Mouse (Mus musculus): Measurements from ENCODE around the gene Ndufb8. TPM values are rescaled to one million over a fixed set of nuclear protein-coding genes. Genes with fewer than 3 reads are reported as not detected.

Gene Ndufb8
- polyA plus RNA-seq (2012; rRNA removed) = 745 and 800 TPM in 2 replicates

DNA sequence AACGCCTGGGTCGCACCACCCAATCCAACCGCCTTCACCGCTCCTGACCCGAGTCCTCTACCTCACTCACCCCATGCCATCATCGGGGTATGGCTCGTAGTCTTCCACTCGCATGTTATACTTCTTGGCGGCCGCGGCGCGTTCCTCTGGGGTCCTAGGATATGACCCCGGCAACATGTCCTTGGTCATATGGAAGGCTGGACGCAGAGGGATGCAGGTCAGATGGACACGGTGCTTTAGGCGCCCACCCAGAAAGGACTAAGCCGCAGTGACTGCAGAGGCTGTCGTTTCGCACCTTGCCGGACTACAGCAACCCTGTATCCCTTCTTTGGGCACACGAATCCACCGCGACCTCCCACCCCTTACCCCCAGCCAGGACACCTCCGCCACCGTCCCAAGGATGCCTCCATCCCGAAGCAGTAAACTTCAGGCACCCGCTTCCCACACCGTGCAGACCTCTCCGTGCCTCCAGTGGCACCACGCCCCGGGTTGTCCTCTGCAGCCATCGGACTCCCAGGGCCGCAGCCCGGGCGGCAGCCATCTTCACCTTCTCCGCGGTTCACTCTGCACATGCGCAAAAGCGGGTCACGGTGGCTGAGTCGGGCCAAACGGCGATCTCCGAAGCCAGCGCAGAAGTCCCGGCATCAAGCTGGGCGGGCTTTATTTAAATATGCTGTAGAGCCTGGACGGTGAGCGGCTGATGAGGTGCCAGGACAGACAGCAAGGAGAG lies at the start of gene Ndufb8:
Ndufb8 (minus strand) TSS at position 580 of the 730 bp plus-strand sequence.
- DNase-seq (ENCODE audit: low read depth) = no peak

DNA sequence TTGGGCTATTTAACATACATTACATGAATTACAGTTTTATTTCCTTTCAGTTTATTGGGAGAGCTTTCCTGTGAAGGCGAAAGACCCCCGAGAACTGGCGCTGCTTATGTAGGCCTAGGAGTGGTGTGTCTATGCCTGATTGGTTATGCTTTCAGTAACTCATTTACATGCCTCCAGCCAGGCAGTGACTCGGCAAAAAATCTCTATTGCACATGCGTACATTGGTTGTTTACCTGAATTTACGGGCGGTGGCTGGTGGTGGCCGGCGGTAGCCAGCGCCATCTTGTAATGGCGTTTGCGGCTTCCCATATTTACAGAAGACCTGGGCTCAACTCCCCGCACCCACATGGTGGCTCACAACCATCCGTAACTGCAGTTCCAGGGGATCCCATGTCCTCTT lies 38.9 kb upstream of the Ndufb8 start:
- no peak for DNase-seq (ENCODE audit: low read depth)

DNA sequence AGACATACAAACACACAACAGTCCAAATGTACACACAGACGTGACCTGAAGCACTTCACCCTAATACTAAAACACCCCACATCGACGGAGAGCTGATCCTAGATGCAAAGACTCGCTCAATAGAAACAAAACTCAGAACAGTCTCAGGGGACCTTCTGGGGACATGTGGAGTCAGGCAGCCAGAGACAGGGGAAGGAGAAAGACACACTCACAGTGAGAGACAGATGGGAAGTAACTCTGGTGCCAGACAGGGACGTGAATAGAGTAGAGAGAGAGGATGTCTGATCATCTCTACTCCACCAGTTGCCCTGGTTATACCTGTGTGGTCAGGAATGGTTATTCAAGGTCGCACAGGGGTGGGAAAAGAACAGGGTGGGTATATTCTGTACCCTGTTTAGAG lies 36.4 kb upstream of the Ndufb8 start:
- DNase-seq (ENCODE audit: low read depth) = no peak

DNA sequence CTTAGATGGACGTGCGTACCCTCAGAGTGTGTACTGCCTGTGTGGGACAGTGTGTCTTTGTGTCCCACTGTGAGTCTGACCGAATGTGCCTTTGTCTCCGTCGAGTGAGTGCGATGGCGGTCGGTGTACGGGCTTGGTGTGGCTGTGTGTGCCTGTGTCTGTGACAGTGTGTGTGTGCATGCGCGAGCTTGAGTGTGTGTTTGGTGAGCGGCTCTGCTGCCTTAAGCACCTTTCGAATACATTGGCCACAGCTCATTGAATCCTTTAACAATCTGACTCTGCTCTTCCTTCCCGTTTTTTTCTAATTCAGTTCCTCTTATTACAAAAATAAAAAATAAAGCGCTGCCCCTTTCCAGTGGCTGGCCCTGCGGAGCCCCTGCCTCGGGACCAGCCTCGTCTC lies 35.8 kb upstream of the Ndufb8 start:
- no peak for DNase-seq (ENCODE audit: low read depth)

DNA sequence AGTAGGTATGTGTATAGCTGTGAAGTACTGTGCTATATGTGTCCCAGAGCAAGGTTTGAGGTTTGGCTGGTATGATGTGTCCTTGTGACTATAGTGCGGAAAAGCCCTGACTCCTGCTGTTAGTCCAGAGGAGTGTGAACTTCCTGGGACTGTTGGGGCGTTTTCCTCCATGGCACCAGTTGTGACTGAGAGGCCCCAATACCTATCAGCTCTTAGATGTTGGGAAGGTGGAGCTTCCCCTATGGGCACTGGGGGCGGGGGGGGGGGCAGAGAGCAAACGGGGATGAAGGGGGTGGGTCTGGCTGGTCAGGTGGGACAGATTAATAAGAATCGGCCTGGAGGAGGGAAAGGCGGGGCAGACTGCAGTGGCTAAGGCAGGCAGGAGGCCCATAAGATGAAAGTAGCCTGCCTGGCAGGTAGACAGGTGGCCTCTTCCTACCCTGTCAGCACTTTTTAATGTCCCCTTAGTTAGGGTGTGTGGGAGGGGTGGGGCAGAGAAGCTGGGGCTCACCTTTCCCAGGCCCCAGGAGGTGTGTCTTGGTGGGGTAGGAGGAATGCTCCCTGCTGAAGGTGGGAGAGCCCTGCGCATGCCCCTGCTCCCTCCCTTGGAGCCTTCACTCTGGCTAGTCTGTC lies 34.5 kb upstream of the Ndufb8 start:
- DNase-seq (ENCODE audit: low read depth) = no peak

DNA sequence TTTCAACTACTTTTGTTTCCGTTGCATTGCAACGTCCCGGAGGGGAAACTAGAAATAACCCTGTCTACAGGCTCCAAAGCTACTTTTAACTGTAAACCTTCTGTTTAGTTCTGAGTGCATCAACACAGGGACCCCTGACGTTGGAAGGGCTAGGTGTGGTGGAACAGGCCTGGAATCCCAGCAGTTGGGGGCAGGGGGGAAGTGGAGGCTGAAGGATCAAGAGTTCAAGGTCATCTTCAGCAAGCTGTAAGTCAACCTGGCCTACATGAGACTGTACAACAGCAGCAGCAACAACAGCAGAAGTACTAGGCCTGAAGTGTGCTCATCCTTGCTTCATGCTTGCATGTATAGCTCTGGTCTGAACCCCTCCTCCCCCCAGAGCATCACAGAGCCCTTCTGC lies 32.8 kb upstream of the Ndufb8 start:
- no peak for DNase-seq (ENCODE audit: low read depth)

DNA sequence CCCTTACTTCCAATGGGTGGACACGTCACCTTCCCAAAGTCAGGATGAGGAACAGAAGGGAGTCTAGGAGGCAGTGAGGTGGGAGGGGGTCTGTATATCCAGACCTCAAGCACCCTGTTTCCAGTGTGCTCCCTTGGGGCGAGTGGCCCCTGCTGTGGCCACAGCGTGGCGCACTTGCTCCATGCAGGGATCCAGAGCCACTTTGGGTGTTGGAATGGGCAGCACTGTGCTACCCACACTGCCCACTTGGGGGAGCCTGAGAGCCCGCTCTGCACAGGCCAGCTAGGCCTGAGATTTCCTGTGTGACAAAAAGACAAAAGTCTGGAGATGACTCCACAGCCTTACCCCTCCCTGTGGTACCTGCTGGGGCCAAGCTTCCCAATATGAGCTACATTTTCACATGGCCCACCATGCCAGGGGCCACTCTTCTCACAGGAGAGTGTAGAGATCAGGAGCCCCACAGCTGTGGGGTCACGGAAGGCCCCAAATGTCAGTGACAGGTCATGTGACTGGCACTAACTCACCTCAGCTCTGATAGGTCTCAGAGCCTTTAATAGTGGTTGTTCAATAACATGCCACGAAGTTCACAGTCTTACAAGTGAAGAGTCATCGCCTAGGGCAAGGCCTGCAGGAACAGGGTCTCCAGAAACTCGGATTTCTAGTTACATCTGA lies 27.5 kb upstream of the Ndufb8 start:
- no peak for DNase-seq (ENCODE audit: low read depth)

DNA sequence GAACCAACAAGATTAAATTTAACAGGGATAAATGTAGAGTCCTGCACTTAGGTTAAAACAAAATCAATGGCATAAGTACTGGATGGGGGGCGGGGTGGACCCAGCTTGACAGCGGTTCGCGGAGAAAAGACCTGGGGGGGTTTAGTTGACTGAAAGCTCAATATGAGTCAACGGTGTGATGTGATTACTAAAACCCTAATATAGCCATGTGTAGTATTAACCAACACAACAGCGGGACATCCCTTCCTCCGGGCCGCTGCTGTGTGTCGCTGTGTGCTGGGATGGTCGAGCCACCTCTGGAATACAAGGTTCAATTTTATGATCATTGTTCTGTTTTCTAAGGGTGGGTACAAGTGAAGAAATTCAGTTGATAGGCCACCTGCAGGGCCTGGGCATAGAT lies 26.9 kb upstream of the Ndufb8 start:
- DNase-seq (ENCODE audit: low read depth) = no peak

DNA sequence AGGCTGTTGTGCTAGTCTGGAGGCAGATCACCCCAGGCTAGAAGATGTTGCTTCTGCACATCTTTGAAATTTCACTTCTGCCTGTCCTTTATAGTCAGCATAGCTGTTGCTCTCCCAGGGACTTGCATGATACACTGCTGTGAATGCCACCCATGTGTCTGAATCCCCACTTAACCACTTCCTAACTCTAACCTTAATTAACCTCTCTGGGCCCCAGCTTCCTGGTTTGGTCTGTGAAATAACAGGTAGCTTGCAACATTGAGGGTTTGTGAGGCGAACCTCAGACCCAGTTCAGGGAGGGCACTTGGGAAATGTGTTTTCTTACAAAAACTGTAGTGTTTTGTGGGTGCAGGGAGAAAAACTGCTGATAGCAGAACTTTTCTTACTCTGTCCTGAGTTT lies 22.8 kb upstream of the Ndufb8 start:
- DNase-seq (ENCODE audit: low read depth) = no peak

DNA sequence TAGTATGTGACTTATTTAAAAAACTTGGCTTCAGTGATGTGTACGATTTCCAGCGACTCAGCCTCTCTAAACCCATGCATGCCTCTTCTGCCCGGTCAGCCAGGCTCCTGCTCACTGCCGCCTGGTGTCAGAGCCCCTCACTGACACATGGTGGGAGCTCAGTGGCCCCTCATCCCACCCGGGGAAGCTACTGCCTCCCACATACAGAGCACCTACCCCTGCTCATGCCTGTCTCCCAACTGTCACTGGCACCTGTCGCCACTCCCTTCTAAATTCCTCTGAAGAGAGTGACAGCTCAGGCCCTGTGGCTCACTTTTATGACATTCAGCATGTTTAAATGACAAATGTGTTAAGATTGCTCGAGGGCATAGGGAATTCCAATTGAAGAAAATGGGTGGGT lies 21.0 kb upstream of the Ndufb8 start:
- DNase-seq (ENCODE audit: low read depth) = no peak

DNA sequence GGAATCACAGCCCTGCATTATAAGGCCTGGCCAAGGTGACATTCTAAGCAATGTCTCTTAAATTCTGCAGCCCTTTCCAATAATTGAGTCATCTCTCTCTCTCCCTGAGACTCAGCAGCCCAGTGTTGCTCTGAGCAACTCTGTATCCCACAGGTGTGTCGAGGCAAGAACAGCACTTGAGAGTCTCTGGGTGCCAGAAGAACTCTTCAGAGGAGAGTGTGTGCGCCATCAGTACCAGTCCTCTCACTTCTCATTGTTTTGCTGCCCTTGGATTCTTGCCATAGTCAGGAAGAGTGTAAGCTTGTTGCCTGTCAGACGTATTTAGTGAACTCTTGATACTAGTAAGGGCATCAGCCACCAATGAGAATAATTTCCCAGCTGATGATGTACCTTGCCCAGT lies 12.5 kb upstream of the Ndufb8 start:
- no peak for DNase-seq (ENCODE audit: low read depth)

DNA sequence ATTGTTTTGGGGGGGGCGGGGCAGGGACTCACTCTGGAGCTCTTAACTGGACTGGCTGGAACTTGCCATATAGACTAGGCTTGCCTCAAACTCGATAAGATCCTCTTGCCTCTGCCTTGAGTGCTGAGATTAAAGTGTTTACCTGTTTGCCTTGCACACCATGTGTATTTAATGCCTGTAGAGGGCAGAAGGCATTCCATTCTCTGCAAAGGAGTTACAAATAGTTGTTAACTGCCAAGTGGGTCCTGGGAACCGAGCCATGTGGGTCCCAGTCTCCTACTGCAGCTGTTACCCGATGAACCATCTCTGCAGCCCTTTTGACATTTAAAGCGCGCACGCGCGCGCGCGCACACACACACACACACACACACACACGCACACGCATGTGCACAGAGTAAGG lies 8.8 kb upstream of the Ndufb8 start:
- no peak for DNase-seq (ENCODE audit: low read depth)

DNA sequence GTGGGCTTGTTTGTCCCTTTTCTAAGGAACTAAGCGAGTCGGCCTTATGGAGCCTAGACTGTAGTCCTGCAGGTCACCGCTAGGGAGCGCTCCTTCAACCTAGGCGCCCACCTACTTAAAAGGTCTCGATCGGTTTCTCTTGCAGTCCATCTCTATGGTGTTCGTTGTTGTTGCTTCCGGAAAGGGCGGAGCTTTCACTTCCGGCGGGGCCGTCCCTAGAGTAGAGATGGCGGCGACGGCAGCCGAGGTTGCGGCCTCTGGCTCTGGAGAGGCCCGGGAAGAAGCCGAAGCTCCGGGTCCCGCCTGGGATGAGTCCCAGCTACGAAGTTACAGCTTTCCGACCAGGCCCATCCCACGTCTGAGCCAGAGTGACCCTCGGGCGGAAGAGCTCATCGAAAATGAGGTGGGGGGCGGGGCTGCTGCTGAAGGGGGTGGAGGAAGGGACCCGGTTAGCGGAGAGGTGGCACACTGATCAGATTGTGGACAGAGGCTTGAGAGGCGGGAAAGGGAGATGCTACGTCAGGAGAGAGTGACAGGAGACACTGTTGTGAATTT lies 7.5 kb upstream of the Ndufb8 start, which contains the start of gene Hif1an:
Hif1an (plus strand) TSS at position 199 of the 555 bp plus-strand sequence.
- DNase-seq (ENCODE audit: low read depth) = peak; percentile 72

DNA sequence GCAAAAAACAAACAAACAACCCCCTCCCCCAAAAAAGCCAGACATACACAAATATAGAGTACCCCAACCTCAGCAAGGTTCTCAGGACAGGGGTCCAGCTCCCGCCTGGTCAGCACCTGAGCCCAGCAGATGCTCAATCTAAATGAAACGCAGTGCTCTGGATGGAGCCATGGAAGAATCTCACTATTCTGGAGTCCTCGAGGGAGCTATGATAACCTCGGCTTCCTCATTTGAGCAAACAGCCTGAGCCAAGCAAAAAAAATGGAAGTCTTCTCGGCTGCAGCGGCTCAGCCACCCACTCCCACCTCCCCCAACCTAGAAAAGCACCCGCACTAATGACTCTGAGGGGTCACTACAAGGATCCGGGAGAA lies 765 bp downstream of the Ndufb8 start:
- DNase-seq (ENCODE audit: low read depth) = no peak

DNA sequence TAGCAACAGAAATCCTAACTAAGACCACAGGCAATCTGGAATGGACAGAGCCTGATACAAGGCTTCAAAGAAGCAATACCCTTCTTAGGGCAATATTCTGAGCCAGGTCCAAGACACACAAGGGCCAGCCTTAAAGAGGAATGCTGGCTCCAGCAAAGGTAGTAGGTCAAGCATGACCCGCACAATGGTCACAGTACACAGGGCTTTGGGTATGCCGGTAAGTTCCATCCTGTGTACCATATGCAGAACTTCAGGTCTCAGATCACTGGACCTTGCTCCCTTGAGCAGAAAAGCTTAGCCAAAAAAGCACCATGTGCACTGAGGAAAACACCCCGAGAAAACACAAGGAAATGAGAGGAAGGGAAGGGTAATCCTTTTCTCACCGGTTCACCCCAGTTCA lies 2.0 kb downstream of the Ndufb8 start:
- no peak for DNase-seq (ENCODE audit: low read depth)

DNA sequence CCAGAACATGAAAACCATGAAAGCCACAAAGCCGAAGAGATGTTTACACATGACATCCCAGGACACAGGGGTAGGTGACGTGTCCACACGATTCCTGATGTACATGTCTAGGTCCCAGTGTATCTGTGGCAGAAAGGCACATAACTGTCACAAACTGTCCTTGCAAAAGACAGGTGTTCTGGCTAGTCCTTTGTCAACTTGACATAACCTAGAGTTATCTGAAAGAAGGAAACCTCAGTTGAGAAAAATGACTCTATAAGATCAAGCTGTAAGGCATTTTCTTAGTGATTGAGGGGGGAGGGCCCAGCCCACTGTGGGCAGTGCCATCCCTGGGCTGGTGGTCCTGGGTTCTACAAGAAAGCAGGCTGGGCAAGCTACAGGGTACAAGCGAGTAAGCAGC lies 2.5 kb downstream of the Ndufb8 start, which contains the start of gene Gm20538:
Gm20538 (minus strand) TSS at position 101 of the 400 bp plus-strand sequence.
- DNase-seq (ENCODE audit: low read depth) = no peak

DNA sequence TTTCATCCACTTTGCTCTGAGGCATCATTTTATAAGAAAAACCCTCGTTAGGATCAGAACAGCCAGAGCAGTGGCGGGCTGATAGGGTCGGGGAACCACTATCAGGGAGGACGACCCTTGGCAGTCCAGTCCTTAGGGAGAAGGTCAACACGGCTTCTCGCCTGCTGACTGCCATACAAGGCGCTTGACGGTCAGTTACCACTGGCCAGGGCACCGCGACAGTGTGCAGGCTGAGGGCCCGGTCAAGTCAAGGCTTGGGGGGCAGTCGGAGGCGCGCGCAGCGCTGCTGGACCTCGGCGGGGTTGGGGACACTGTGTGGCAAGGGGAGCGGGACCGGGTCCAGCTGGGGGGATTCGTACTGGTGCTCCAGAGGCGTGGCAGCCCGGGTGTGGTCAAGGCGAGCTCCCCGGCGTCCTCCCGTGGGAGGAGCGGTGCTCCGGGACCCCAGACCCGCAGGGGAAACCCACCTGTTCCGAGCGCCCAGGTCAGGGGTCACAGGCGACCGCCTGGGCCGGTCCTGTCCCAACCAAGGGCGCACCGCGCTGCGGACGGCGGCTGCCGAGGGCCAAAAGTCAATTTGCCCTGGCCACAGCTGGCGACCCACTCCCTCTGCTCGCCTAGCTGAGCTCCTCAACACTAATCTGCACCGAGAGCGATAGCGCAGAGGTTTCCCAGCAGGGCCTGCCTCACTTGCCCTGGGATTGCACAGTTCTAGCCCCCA lies 9.8 kb downstream of the Ndufb8 start, which contains the start of gene Sec31b:
Sec31b (minus strand) TSS at position 544 of the 721 bp plus-strand sequence.
- DNase-seq (ENCODE audit: low read depth) = no peak

DNA sequence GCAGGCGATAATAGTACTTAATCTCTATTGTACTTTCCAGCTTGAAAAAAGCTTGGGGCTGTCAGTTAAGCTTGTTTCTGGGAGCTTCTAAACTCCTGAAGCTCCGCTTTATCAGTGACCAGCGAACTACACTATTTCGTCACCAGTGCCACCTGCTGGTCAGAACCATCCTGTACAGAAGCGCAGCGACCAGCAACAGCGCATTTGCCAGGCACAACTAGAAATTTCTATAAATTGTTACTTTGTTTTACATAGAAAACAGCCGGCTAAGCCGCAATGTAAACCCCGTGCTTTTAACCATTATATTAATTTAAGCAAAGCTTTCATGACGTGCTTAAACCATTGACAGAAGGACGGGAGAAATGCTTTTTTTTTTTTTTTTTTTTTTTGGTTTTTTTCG lies 10.5 kb downstream of the Ndufb8 start:
- no peak for DNase-seq (ENCODE audit: low read depth)

DNA sequence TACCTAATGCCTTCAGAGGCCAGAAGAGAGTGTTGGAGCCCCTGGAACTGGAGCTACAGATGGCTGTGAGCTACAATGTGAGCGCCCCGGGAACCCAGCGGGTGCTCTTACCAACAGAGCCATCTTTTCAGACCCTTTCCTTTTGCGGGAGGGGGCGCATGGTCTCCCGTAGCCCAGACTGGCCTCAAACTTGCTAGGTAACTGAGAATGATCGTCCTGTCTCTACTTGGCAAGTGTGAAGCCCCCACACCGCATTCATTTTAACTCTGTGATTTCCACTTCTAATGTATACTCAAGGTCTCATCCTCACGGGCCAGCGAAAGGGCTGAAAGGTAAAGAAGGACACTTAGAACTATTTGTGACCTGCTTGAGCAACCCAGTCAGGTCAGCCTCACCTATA lies 10.9 kb downstream of the Ndufb8 start:
- DNase-seq (ENCODE audit: low read depth) = no peak

DNA sequence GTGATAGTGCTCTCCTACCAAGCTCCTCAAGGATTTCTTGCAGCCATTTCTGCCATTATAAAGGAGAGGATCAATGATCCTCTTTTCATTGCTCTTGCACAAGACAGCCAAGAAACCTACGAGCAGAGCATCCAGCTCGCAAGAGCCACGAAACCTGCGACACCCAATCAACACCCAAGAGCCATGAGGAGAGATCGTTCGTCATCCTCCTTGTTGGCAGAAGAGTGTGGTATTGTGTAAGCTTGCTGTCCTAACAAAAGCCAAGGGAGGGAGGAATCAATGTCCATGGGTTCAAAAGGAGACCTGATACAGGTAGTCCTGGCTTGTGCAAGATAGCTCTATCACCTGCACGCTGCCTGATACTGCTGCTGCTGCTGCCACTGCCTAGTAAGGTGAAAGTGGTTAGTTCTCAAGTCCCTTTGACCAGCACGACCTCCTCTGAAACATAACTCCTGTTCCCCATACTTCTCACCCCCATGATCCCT lies 12.5 kb downstream of the Ndufb8 start:
- DNase-seq (ENCODE audit: low read depth) = peak; percentile 83

DNA sequence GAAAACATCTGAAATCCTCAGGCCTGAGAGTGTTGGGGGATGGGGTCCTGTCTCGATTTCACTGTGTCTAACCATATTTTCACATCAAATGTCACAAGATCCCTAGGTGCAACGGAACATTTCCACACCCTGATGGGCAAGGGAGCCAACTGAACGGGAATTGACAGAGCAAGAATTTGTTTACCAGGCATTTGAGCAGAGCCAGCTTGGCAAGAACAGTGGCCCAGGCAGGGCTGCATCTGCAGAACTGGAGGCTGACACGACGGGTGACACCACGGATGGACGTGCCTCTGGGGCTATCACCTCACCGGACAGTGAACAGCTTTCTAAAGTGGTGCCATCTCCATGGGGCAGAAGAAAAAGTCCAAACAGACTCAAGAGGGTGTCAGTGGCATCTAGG lies 17.8 kb downstream of the Ndufb8 start:
- no peak for DNase-seq (ENCODE audit: low read depth)

DNA sequence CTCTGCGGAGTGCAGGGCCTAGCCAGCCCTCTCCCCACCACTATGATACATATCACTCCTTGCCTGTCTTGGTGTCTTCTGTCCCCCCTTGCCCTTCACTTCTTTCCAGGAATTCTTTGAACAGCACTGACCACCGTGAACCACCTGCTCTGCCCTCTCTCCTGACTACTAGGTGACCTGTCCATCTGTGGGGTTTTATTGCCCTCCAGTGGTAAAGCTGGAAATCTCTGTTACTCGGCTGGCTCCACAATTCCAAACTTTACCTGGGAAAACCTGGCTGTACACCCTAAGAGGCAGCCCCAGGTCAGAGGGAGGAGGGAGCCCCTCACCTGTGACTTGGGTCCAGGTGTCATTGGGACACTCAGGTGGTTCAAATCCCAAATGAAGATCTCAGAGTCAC lies 19.9 kb downstream of the Ndufb8 start:
- no peak for DNase-seq (ENCODE audit: low read depth)

Data from gonadal fat pad, adult 2 months (tissue).